In genomic region chr9:96844798-96845209, GRCm38 (mm10) we compare ENCODE assay signal across 10 mouse cellular contexts. TPM values are rescaled to one million over a fixed set of nuclear protein-coding genes. Genes with fewer than 3 reads are reported as not detected.
A peak's percentile ranks its signal among the peaks of the same experiment; 100 is the strongest.
DNase-seq lines count a peak whose midpoint lies in the region; ATAC-seq and TF ChIP-seq lines count a peak whose summit lies in the region.
"Had no signal": no experiment of that assay in that cellular context is flagged by ENCODE, and none has a peak within 500 bp of the region (broad histone marks: within the 10 kb centered on the region; RNA-seq: fewer than 3 reads in every experiment).

No protein-coding gene starts in this region.

- 54% methylated on average over 3 of the region's 3 CpGs for WGBS in forebrain, embryonic 12.5 days
- WGBS in forebrain, embryonic 10.5 days = 59% methylated on average over 3 of the region's 3 CpGs

- no peak for DNase-seq in forebrain, embryonic 10.5 days (ENCODE audit: extremely low spot score, low spot score)
- DNase-seq in MEL (ENCODE audit: low read depth, low spot score) = peak; percentile 14
- DNase-seq in heart, postnatal 14 days = peak; percentile 70 to 78
- DNase-seq in left cerebral cortex, adult 11 months (ENCODE audit: low spot score) = peak; percentile 63
- peak; percentile 21 for DNase-seq in ovary, postnatal 36 days (ENCODE audit: low spot score)
- DNase-seq in B cell, adult 2 months = no peak

- H3K27ac ChIP-seq in forebrain, embryonic 12.5 days = no peak overlapping the region
- no peak overlapping the region for H3K27ac ChIP-seq in forebrain, embryonic 10.5 days
- no peak overlapping the region for H3K27ac ChIP-seq in MEL (ENCODE audit: control insufficient read depth, low read depth, low read length)
- H3K27ac ChIP-seq in embryonic fibroblast, embryonic 13.5 days (ENCODE audit: insufficient read depth, low read length) = peak overlapping the region; percentile 50; the same call in 1 of the 2 replicates
- H3K27ac ChIP-seq: macrophage had no signal

- no peaks in the 10 kb centered on the region for H3K27me3 ChIP-seq in forebrain, embryonic 12.5 days
- no peaks in the 10 kb centered on the region for H3K27me3 ChIP-seq in forebrain, embryonic 10.5 days (ENCODE audit: poor library complexity, severe bottlenecking)
- no peaks in the 10 kb centered on the region for H3K27me3 ChIP-seq in MEL (ENCODE audit: control insufficient read depth in 1 of 2, insufficient read depth in 2 of 2, low read length in 2 of 2)
- H3K27me3 ChIP-seq: CH12.LX had no signal

- no peak overlapping the region for H3K4me2 ChIP-seq in forebrain, embryonic 12.5 days

- H3K4me1 ChIP-seq in forebrain, embryonic 12.5 days = peaks cover 9% of the 10 kb centered on the region
- 0 out of 2 replicates have a peak, but pooled peaks cover 5% of the 10 kb centered on the region for H3K4me1 ChIP-seq in forebrain, embryonic 10.5 days
- no peaks in the 10 kb centered on the region for H3K4me1 ChIP-seq in MEL (ENCODE audit: control insufficient read depth in 1 of 2, insufficient read depth in 2 of 2, low read length in 2 of 2)
- H3K4me1 ChIP-seq in embryonic fibroblast, embryonic 13.5 days (ENCODE audit: control insufficient read depth, insufficient read depth, low read length) = peaks cover 11% of the 10 kb centered on the region; the same call in 1 of the 2 replicates

- TF ChIP-seq CTCF in MEL (IDR thresholded peaks at IDR 0.05 in 2 of 3, conservative IDR thresholded peaks at IDR 0.05 in 1 of 3; ENCODE audit: control insufficient read depth in 1 of 3, insufficient read depth in 1 of 3, low read depth in 2 of 3, low read length in 3 of 3, poor library complexity in 1 of 3, severe bottlenecking in 1 of 3) = no peak
- no peak for TF ChIP-seq CTCF in embryonic fibroblast, embryonic 13.5 days (IDR thresholded peaks at IDR 0.05; ENCODE audit: borderline replicate concordance, insufficient read depth, low read length)

- TF ChIP-seq RAD21 in MEL (IDR thresholded peaks at IDR 0.05; ENCODE audit: low read depth, low read length) = no peak

- H3K79me2 ChIP-seq in MEL (ENCODE audit: control insufficient read depth, insufficient read depth, low read length, poor library complexity) = no peaks in the 10 kb centered on the region

- no peaks in the 10 kb centered on the region for H3K9me3 ChIP-seq in forebrain, embryonic 12.5 days
- H3K9me3 ChIP-seq in forebrain, embryonic 10.5 days = peaks cover 5% of the 10 kb centered on the region
- H3K9me3 ChIP-seq in MEL (replicated peaks; ENCODE audit: insufficient read depth, low read length) = no peaks in the 10 kb centered on the region

- intact Hi-C loops in heart, postnatal 14 days (cut with DNase I) = no loop called here

- TF ChIP-seq POLR2A in MEL (IDR thresholded peaks at IDR 0.05; ENCODE audit: control insufficient read depth in 1 of 2, insufficient read depth in 1 of 2, low read depth in 1 of 2, low read length in 2 of 2, poor library complexity in 1 of 2) = no peak
- 0 out of 2 replicates have a peak, but pooled peaks have one; percentile 10 for TF ChIP-seq POLR2A in embryonic fibroblast, embryonic 13.5 days (IDR thresholded peaks at IDR 0.05; ENCODE audit: low read depth, low read length)

- no peak overlapping the region for H3K4me3 ChIP-seq in forebrain, embryonic 12.5 days (replicated peaks)
- no peak overlapping the region for H3K4me3 ChIP-seq in forebrain, embryonic 10.5 days
- no peak overlapping the region for H3K4me3 ChIP-seq in MEL (ENCODE audit: control insufficient read depth in 1 of 2, insufficient read depth in 1 of 2, low read depth in 2 of 2, low read length in 2 of 2)
- no peak overlapping the region for H3K4me3 ChIP-seq in embryonic fibroblast, embryonic 13.5 days (ENCODE audit: insufficient read depth, low read length)

- no peaks in the 10 kb centered on the region for H3K36me3 ChIP-seq in forebrain, embryonic 12.5 days (replicated peaks)
- 0 out of 2 replicates have a peak, but pooled peaks cover 2% of the 10 kb centered on the region for H3K36me3 ChIP-seq in forebrain, embryonic 10.5 days (replicated peaks)
- H3K36me3 ChIP-seq in MEL (ENCODE audit: control insufficient read depth in 1 of 2, insufficient read depth in 2 of 2, low read length in 2 of 2) = no peaks in the 10 kb centered on the region

- no peak overlapping the region for H3K9ac ChIP-seq in forebrain, embryonic 12.5 days
- no peak overlapping the region for H3K9ac ChIP-seq in MEL (ENCODE audit: control insufficient read depth, low read depth, low read length, poor library complexity, severe bottlenecking)

- TF ChIP-seq EP300 in MEL (IDR thresholded peaks at IDR 0.05; ENCODE audit: low read depth in 1 of 2, low read length in 2 of 2) = no peak

- ATAC-seq in forebrain, embryonic 12.5 days (ENCODE audit: low FRiP score) = peak; percentile 53; the same call in 1 of the 2 replicates

TF ChIP-seq in MEL, 35 proteins besides CTCF, POLR2A, EP300 and RAD21:
- TF ChIP-seq USF1 (IDR thresholded peaks at IDR 0.05; ENCODE audit: low read depth, low read length) (no peak), GABPA (IDR thresholded peaks at IDR 0.05; ENCODE audit: low read depth, low read length) (no peak), ETS1 (IDR thresholded peaks at IDR 0.05; ENCODE audit: low read depth, low read length) (no peak), TCF12 (IDR thresholded peaks at IDR 0.05; ENCODE audit: low read depth, low read length) (no peak), MEF2A (IDR thresholded peaks at IDR 0.05; ENCODE audit: extremely low read depth, insufficient replicate concordance, low read depth, low read length, poor library complexity, severe bottlenecking) (no peak), NRF1 (IDR thresholded peaks at IDR 0.05; ENCODE audit: insufficient read depth, low read depth, low read length, poor library complexity, severe bottlenecking) (no peak), MAZ (IDR thresholded peaks at IDR 0.05; ENCODE audit: low read depth, low read length) (no peak), TAL1 (IDR thresholded peaks at IDR 0.05; ENCODE audit: low read length) (no peak)

RNA-seq across cellular contexts. Expression of gene Pxylp1, which starts 47.7 kb away (rescaled TPM):
- polyA plus RNA-seq in forebrain, embryonic 12.5 days (2016; fragmentation: Nextera tagmentation; extraction: Ambion mirVana) = 48.5 and 51.2 TPM in 2 replicates
- 21.5 and 23.8 TPM in 2 replicates for polyA plus RNA-seq in forebrain, embryonic 10.5 days (2016; fragmentation: Nextera tagmentation; extraction: Ambion mirVana)
- total RNA-seq in MEL (2012; rRNA removed) = 5.4 and 5.7 TPM in 2 replicates
- 1 to 10 TPM in 1 of 2 experiments, not detected in 1; 9.9 TPM for polyA plus RNA-seq in MEL (2012; ENCODE audit: insufficient read depth in 1 of 2, insufficient read length in 2 of 2, low read depth in 1 of 2, low replicate concordance in 2 of 2, missing spikeins in 1 of 2)
- polyA plus RNA-seq in embryonic fibroblast, embryonic 13.5 days (2011; ENCODE audit: insufficient read length, low read depth, missing spikeins) = 19.5 and 31.4 TPM in 2 replicates
- total RNA-seq in heart, postnatal 14 days (2021) = 10 to 100 TPM; 17.4 to 20.9 TPM

Comparison
In these comparisons a context has a peak if more than half of its experiments do, and no peak if none do; other contexts are left out.
1. DNase-seq: peak in MEL (single experiment), heart, postnatal 14 days (2 of 2), left cerebral cortex, adult 11 months (single experiment) and ovary, postnatal 36 days (single experiment); none in forebrain, embryonic 10.5 days (single experiment) and B cell, adult 2 months (0 of 2).